Mouse (Mus musculus): ENCODE measurements at regions not wholly inside any gene's neighbourhood (a gene's known extent, or its start where the extent isn't known, plus 50 kb on each side); places are given as distances from the start of the nearest gene placed in this dataset.

- intact Hi-C loops (cut with DNase I) = no loop called here
- peak in 1 of 2 experiments; percentile 10 for DNase-seq (ENCODE audit: extremely low spot score in 1 of 2, low spot score in 2 of 2)
- TF ChIP-seq CTCF (IDR thresholded peaks at IDR 0.05) = no peak
- H3K4me3 ChIP-seq = no peak overlapping the region
- H3K27ac ChIP-seq = no peak overlapping the region
Observed at GRCm38 (mm10) chr15:46251296-46251695, 6117.1 kb downstream of the 9330182O14Rik start.

- Histone ChIP-seq H3K27ac (no peak overlapping the region), H3K4me3 (no peak overlapping the region)
- no peak for DNase-seq (ENCODE audit: extremely low spot score in 1 of 2, low spot score in 2 of 2)
- intact Hi-C loops (cut with DNase I) = no loop called here
- TF ChIP-seq CTCF (IDR thresholded peaks at IDR 0.05) = no peak
Observed at GRCm38 (mm10) chr15:46285276-46285675, 6151.1 kb downstream of the 9330182O14Rik start.

DNA sequence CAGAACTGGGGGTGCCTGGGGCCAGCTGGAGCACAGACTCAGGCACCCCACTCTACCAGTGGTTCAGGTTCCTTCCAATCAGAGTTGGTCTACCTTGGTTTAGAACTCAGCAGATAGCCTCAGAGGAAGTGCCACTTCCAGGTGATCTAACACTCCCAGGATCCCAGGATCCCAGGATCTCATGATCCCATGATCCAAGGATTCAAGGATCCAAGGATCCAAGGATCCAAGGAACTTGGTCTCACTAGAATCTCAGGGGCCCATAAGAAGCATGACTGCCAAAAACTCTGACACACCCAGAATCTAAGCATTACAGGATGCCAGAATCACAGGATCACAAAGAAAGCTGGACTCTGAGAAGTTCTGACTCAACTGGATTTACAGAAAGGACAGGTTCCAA is 6169.1 kb downstream of the 9330182O14Rik start:
- Histone ChIP-seq H3K27ac (no peak overlapping the region), H3K4me3 (no peak overlapping the region)
- TF ChIP-seq CTCF (IDR thresholded peaks at IDR 0.05) = no peak
- no peak for DNase-seq (ENCODE audit: extremely low spot score in 1 of 2, low spot score in 2 of 2)
- intact Hi-C loops (cut with DNase I) = no loop called here
